Comparison of ENCODE assay signal across 8 mouse cellular contexts in the genomic region with DNA sequence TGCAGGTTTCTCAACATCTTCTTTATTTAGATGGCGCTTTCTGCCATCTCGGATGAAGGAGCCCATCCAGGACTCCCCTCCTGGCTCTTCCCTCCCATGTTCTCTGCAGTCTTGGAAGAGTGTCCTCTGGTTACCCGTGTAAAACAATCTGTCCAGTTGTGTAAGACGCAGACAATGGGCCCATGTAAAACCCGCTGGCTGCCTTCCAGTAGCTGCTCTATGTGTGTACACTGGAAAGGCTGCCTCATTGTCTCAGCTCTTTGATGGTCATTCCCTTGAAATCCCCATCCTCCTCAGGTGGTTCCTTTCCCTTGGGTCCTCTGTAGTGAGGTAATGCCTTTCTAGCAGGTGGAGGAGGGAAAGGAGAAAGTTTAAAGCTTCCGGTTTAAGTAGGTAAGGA.
A peak's percentile ranks its signal among the peaks of the same experiment; 100 is the strongest.
DNase-seq lines count a peak whose midpoint lies in the region.
"Had no signal": no experiment of that assay in that cellular context is flagged by ENCODE, and none has a peak within 500 bp of the region (broad histone marks: within the 10 kb centered on the region; RNA-seq: fewer than 3 reads in every experiment).

No protein-coding gene starts in this region.

- intact Hi-C loops in left cerebral cortex, postnatal 4 days (cut with DNase I), result no loop called here
- intact Hi-C loops in gastrocnemius, postnatal 14 days (cut with DNase I; ENCODE audit: low total_unique reads), result loop anchor here (10.0 kb wide), 1 partner anchor 61 kb away; no protein-coding TSS in a partner anchor

- DNase-seq in left cerebral cortex, adult 18-20 months (ENCODE audit: low spot score in 2 of 2), result peak; percentile 18 to 44
- no peak for DNase-seq in left cerebral cortex, postnatal 4 days
- peak; percentile 45 for DNase-seq in gastrocnemius, postnatal 14 days
- DNase-seq in heart, postnatal 4 days, result peak; percentile 62
- DNase-seq in lung, postnatal 25 days (ENCODE audit: low spot score), result peak; percentile 79
- no peak for DNase-seq in c-Kit-positive CD71-positive TER-119-positive erythroid progenitor cells, embryonic 14.5 days (ENCODE audit: low spot score)
- DNase-seq in adrenal gland, adult 18-20 months (ENCODE audit: low spot score in 2 of 2), result no peak
- DNase-seq: liver, embryonic 13.5 days had no signal

Comparison
In these comparisons a context has a peak if more than half of its experiments do, and no peak if none do; other contexts are left out.
1. DNase-seq: peak in left cerebral cortex, adult 18-20 months (2 of 2), gastrocnemius, postnatal 14 days (single experiment), heart, postnatal 4 days (single experiment) and lung, postnatal 25 days (single experiment); none in left cerebral cortex, postnatal 4 days (single experiment), c-Kit-positive CD71-positive TER-119-positive erythroid progenitor cells, embryonic 14.5 days (single experiment) and adrenal gland, adult 18-20 months (0 of 2).